Mouse (Mus musculus): Measurements from ENCODE around the gene Kif2c. TPM values are rescaled to one million over a fixed set of nuclear protein-coding genes. Genes with fewer than 3 reads are reported as not detected.
"Not testable (repeated sequence)": the region's sequence is repeated elsewhere in the genome, so short reads cannot be mapped to it uniquely, and the experiment has no call there.

Gene Kif2c
- total RNA-seq, 2 experiments from 2014 or later: 4.0 to 5.0 TPM

- intact Hi-C loops (cut with DNase I): no loop called here
Measured at GRCm38 (mm10) chr4:117189856-117190543, 7.6 kb upstream of the Kif2c start.

DNA sequence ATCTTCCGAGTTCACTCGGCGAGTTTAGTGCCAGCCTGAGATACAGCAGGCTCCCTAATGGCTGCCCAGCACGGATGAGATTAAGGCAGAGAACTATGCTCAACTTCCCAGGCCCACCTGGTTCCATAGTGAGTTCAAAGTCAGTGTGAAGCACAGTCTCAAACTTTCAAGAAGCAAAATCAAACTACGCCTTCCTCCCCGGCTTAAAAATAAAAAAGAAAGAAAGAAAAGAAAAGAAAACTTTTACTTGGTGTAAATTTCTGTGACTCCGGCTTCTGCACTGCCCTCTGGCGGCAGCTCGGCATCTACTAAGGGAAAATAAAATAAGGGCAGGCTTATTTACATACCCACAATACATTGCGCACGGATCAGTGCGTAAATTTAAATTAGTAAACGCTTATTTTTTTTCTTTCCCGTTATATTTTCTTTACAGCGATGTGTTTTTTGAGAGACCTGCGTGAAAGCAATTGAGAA, 7.0 kb upstream of the Kif2c start:
- intact Hi-C loops (cut with DNase I): no loop called here
- DNase-seq: peak; percentile 88

More at GRCm38 (mm10) chr4:117189856-117190543, 7.6 kb upstream of the Kif2c start:
- DNase-seq: peak; percentile 21

- no peak for DNase-seq
- intact Hi-C loops (cut with DNase I): no loop called here
Measured at GRCm38 (mm10) chr4:117188969-117189368, 6.5 kb upstream of the Kif2c start.

DNA sequence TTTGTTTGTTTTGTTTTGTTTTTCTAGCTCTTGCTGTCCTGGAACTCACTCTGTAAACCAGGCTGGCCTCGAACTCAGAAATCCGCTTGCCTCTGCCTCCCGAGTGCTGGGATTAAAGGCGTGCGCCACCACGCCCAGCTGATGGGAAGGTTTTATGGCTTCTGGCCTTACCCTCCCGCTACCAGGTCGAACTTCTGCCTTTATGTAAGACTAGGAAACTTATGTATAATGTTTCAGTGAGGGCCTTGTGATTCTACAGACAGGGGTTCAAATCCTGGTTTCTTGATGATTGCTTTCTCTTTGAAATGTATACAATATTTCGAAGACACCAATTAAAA, 289 bp upstream of the Kif2c start:
- DNase-seq; intact Hi-C loops (cut with DNase I): not testable (repeated sequence)

DNA sequence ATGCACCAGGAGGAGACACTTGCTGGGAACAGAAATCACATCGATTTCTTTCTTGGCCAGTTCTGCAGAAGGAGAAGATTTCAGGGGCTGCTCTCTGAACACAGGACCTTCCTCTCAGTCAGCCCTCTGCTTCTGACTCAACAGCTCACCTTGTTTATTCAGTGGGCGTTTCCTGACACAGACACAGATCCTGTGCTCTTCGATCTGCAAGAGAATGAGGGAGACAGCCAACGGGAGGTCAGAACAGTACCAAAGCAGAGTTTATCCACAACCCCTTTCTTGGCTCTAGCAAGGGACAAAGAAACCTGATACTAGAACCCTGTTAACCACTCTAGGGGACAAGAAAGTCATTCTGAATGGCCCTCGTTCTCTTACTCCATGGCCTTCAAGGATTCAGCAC, 12.5 kb downstream of the Kif2c start:
- DNase-seq: no peak
- intact Hi-C loops (cut with DNase I): no loop called here

DNA sequence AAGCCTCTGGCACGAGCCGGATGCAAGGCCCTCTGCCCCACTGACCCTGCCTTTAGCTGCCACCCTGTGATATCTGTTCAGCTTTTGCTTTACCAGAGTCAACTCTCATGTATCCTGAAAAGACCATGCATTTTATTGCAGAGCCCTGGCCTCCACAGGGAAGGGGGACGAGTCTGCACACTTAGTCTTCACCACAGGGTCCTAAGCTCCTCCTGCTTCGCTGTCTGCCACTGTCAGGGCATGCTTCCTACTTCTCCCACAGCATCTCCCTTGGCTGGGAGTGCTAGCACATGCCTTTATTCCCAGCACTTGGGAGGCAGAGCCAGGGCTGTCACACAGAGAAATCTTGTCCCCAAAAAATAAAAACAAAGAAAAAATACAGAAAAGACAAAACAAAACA, 21.3 kb downstream of the Kif2c start:
- DNase-seq: no peak
- intact Hi-C loops (cut with DNase I): no loop called here

GRCm38 (mm10) chr4:117159666-117160065, 22.8 kb downstream of the Kif2c start:
- no peak for DNase-seq
- intact Hi-C loops (cut with DNase I): no loop called here

DNA sequence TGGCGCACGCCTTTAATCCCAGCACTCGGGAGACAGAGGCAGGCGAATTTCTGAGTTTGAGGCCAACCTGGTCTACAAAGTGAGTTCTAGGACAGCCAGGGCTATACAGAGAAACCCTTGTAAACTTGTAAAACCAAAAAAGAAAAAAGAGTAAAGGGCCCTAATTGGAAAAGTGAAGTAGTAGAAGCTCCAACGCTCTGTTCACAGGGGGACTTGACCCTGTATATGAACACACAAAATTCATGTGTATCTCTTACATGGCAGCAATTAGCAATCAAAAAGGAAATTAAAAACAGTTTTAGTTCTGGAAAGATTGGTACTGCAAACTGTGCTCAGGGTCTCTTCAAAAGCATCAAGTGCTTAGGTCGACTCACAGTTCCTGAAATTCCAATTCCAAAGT, 26.1 kb downstream of the Kif2c start:
- DNase-seq: no peak
- intact Hi-C loops (cut with DNase I): no loop called here

- intact Hi-C loops (cut with DNase I): no loop called here
- peak; percentile 85 for DNase-seq
Measured at GRCm38 (mm10) chr4:117155792-117156355, 26.6 kb downstream of the Kif2c start, which contains the start of gene Rps8. Gene Rps8, minus strand, starts transcription at chr4:117156243.

GRCm38 (mm10) chr4:117155020-117155791, 27.2 kb downstream of the Kif2c start:
- intact Hi-C loops (cut with DNase I): no loop called here
- no peak for DNase-seq

GRCm38 (mm10) chr4:117152714-117153113, 29.7 kb downstream of the Kif2c start:
- intact Hi-C loops (cut with DNase I): no loop called here
- DNase-seq: no peak

DNA sequence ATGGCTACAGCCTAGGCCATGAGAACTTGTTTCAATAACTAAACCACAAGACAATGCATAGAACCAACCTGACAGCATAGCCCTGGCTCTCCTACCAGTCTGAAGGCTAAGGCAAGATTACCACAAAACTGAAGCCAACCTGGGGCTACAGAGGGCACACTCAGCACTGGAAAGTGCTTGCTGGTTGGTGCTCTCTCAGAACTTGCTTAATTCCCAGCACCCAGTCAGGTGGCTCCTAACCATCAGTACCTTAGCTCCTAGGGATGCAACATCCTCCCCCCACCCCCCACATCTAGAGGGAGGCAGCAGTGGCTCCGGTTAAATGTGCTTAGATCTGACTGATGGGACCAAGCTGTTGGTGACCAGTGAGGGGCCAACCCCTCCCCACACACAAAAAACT, 31.0 kb downstream of the Kif2c start:
- intact Hi-C loops (cut with DNase I): no loop called here

DNA sequence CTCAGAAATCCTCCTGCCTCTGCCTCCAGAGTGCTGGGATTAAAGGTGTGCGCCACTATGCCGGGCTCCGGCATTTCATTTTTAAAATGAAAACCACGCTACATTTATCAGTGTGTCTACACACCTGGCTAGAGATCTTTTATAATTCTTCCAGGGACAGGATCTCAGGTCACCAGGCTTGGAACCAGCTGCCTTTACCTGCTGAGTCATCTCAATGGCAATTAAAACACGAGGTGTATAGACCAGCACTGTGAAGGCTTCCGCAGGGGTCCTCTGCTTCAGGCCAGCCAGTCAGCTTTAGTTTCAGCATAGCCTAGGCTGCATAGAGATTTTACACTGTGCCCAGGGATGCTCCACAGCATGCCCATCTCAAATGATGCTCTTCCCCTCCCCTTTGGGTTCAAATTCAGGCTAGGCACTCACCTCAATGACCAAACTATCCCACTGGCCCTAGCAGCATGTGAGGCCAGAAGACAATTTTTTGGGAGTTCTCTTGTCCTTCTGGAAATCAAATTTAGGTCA, 32.2 kb downstream of the Kif2c start:
- intact Hi-C loops (cut with DNase I): no loop called here
- DNase-seq: no peak

More for the DNA sequence above, 31.0 kb downstream of the Kif2c start:
- DNase-seq: no peak

- intact Hi-C loops (cut with DNase I): no loop called here
Measured at GRCm38 (mm10) chr4:117149291-117150211, 32.9 kb downstream of the Kif2c start.

DNA sequence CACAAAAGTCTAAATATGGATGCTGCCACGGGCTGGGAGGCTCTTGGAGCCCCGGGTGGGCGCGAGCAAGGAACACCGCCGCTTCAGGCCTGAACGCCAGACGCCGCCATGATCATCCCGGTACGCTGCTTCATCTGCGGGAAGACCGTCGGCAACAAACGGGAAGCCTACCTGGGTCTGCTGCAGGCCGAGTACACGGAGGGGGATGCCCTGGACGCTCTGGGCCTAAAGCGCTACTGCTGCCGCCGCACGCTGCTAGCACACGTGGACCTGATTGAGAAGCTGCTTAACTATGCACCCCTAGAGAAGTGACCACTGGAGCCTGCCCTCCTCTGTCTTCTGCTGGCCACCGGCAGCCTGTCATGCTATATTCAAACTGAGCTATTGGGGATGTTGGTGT, 33.6 kb downstream of the Kif2c start:
- intact Hi-C loops (cut with DNase I): no loop called here
- DNase-seq: no peak

More at GRCm38 (mm10) chr4:117149291-117150211, 32.9 kb downstream of the Kif2c start:
- no peak for DNase-seq

DNA sequence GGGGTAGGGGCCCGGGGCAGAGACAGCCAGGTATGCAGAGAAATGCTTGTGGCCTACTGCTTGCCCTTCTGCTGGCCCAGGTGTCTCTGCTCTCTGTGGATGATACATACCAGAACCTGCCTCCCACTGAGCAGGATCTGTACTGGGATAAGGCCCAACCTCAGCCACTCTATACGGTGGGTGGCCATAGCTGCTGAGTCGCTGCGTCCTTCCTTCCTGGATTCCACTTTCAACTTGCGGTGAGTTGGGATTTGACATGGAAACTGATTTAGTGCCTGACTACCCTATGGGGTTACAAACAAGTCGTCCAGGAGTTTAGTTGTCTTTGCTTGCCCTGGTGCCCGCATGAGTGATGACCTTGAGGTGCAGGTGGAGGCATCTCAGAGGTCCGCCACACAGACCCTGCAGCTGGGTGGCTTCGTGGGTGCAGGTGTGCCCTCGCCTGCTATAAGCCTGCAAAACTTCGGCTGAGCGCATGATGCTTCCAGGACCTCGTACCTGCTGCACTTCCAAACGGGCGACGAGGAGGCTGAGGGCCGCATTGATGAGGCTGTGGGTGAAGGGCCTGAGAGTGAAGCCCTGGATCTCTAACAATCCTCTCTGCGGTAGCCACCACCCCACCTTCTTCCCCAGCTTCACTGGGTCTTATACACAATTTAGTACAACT, 34.3 kb downstream of the Kif2c start:
- intact Hi-C loops (cut with DNase I): no loop called here
- DNase-seq: no peak

DNA sequence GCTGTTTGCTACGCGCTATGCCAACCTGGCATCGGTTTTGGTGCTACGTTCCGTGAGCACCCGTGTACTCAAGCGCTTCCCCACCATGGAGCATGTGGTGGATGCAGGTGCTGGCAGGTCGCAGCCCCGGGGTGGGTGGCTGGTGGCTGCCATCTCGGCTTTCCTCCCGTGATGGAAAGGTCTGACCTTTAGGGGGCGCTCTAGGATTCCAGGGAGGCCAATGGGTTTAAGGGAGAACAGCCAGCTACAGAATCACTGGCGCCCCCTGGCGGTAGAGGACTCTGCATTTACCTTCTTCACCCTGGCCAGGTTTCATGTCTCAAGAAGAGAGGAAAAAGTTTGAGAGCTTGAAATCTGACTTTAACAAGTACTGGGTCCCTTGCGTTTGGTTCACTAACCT, 36.3 kb downstream of the Kif2c start:
- intact Hi-C loops (cut with DNase I): no loop called here
- DNase-seq: peak; percentile 89

GRCm38 (mm10) chr4:117145248-117145647, 37.2 kb downstream of the Kif2c start:
- intact Hi-C loops (cut with DNase I): no loop called here
- no peak for DNase-seq

- intact Hi-C loops (cut with DNase I): loop anchor here (5.0 kb wide), 1 partner anchor 141 kb away; no protein-coding TSS in a partner anchor
- DNase-seq: no peak
Measured at GRCm38 (mm10) chr4:117143023-117143422, 39.4 kb downstream of the Kif2c start.

DNA sequence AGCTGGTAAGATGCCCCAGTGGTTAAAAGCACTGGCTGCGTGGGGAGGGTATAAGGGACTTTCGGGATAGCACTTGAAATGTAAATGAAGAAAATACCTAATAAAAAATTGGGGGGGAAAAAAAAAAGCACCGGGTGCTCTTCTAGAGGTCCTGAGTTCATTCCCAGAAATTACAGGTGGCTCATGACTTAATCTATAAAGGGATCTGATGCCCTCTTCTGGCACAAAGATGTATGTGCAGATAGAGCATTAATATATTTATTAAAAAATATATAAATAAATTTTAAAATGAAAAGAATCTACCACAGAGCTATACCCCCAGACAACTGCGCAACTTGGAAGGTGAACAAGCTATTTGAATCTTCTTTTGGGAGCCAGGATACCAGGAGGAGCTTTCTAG, 41.8 kb downstream of the Kif2c start:
- intact Hi-C loops (cut with DNase I): loop anchor here (5.0 kb wide), 1 partner anchor 138 kb away; no protein-coding TSS in a partner anchor
- DNase-seq: no peak

Measured in left cerebral cortex, postnatal 4 days (tissue).